Mouse (Mus musculus) Patski (cell line): ENCODE measurements around the gene Mcoln1. TPM values are rescaled to one million over a fixed set of nuclear protein-coding genes. Genes with fewer than 3 reads are reported as not detected.

Experiments
- ATAC-seq: fragments of 100-300 bp; one replicate; pipeline ENCODE4 v1.8.0; 2021
- CTCF ChIA-PET: fragments of 350-600 bp; sonication (Branson Sonifier 250); formaldehyde crosslinking; loops from one replicate; lab custom pipeline; 2022; ENCODE audit warnings: inconsistent platforms; lab: Charles Lee
- POLR2A ChIA-PET: fragments of 350-600 bp; sonication (Branson Sonifier 250); formaldehyde crosslinking; loops from one replicate; lab custom pipeline; 2022; ENCODE audit warnings: antibody characterized with exemption, inconsistent platforms; lab: Charles Lee
- DNase-seq: peaks from one replicate; pipeline ENCODE4 v3.0.0-alpha.2; 2011; ENCODE audit warnings: low read depth, low spot score
- H3K27me3 ChIP-seq: fragments of 371-371 bp; one replicate; pipeline ENCODE4 v1.5.1; 2021
- CTCF ChIP-seq: fragments of 100-300 bp; IDR thresholded peaks from one replicate; pipeline ENCODE4 v1.5.1; 2021
- in situ Hi-C: fragments of 300-500 bp; cut with MboI; formaldehyde crosslinking; loops from 3 replicates; pipeline ENCODE4 v1.11.1; 2018; ENCODE audit warnings: low pct_unique_long_range_greater_than_20kb, mixed read lengths
- polyA plus RNA-seq: library from polyadenylated mRNA; unstranded; gene quantifications from one replicate; pipeline ENCODE4 v1.2.3, GENCODE M21; 2021

Mcoln1 gene
- polyA plus RNA-seq, 1 experiment from 2014 or later: 85.9 TPM

DNA sequence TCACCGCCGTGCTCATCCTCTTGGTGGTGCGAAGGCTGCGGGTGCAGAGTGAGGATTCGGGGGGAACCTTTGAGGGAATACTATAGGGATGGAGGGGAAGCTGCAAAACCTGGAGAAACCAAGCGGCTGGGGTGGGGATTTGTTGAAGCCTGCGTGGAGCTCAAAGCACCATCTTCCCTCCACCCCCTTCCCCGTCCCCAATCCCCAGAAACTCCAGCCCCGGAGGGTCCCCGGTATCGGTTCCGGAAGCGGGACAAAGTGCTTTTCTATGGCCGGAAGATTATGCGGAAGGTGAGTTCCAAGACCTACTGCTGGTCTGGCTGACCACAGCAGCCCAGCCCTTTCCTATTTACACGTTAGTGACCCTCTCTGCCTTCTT, 16.8 kb downstream of the Mcoln1 start:
- no peak for ATAC-seq
- DNase-seq: no peak
- no peak for TF ChIP-seq CTCF
- POLR2A ChIA-PET: no interaction called here
- CTCF ChIA-PET: no interaction called here
- in situ Hi-C loops: no loop called here
- no peaks in the 10 kb centered on the region for H3K27me3 ChIP-seq

DNA sequence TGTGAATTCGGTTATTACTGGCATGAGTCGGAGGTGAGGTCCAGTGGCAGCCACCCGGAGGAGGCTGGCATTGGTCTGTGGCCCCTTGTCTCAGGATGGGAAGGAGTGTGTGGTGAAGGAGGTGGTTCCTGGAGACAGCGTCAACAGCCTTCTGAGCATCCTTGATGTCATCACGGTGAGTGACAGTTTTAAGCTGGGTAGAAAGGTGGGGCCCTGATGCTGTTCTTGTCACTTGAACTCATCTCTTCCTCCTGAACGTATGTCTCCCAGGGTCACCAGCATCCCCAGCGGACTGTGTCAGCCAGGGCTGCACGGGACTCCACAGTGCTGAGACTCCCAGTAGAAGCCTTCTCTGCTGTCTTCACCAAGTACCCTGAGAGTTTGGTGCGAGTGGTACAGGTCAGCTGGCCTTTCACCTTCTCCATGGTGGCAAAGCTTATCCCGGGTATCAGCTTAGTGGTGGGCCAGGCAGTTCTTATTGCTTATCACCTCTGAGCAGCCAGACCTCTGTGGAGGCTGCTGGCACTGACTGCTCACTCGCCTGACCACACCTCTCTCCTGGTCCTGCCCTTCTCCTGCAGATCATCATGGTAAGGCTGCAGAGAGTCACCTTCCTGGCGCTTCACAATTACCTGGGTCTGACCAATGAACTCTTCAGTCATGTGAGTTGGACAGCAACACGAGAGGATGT, 21.9 kb downstream of the Mcoln1 start:
- in situ Hi-C loops: no loop called here
- CTCF ChIA-PET: interaction anchor here (1.1 kb wide), 1 partner anchor 11 kb away, joined by 3 read pairs; no protein-coding TSS in a partner anchor
- POLR2A ChIA-PET: no interaction called here
- no peaks in the 10 kb centered on the region for H3K27me3 ChIP-seq
- TF ChIP-seq CTCF: no peak
- ATAC-seq (no peak), DNase-seq (no peak)

DNA sequence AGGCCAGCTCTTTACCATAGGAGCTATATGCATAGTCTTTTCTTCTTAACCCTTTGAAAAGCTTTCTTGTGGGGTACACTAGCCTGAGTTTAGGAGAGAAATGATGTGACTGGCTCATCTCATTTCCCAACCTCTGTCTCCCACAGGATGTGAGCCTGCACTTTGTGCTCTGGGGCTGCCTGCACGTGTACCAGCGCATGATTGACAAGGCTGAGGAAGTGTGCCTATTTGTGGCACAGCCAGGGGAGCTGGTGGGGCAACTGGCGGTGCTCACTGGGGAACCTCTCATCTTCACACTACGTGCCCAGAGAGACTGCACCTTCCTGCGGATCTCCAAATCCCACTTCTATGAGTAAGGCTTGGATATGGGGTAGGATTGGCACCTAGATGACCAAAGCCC, 30.6 kb downstream of the Mcoln1 start:
- ChIA-PET CTCF (interaction anchor here (1.4 kb wide), 1 partner anchor 12 kb away, joined by 3 read pairs; no protein-coding TSS in a partner anchor), POLR2A (no interaction called here)
- no peak for DNase-seq
- H3K27me3 ChIP-seq: no peaks in the 10 kb centered on the region
- ATAC-seq: no peak
- in situ Hi-C loops: no loop called here
- TF ChIP-seq CTCF: no peak

DNA sequence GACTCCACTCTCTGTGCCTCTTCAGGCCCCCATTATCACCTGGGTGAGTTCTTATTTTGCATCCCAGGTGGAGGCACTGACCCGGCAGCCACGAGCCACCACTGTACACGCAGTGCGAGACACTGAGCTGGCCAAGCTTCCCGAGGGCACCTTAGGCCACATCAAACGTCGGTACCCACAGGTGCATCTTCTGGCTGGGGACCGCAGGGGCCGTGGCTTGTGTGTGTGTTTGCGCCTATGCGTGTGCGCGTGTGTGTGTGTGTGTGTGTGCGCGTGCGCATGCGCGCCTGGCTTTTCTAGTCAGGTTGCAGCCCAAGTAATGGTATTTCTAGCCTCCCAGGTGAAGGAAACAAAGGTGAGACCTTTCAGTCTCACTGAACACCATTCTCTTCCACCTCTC, 31.7 kb downstream of the Mcoln1 start:
- H3K27me3 ChIP-seq: no peaks in the 10 kb centered on the region
- DNase-seq (no peak), ATAC-seq (no peak)
- ChIA-PET POLR2A (no interaction called here), CTCF (no interaction called here)
- in situ Hi-C loops: no loop called here
- TF ChIP-seq CTCF: no peak

DNA sequence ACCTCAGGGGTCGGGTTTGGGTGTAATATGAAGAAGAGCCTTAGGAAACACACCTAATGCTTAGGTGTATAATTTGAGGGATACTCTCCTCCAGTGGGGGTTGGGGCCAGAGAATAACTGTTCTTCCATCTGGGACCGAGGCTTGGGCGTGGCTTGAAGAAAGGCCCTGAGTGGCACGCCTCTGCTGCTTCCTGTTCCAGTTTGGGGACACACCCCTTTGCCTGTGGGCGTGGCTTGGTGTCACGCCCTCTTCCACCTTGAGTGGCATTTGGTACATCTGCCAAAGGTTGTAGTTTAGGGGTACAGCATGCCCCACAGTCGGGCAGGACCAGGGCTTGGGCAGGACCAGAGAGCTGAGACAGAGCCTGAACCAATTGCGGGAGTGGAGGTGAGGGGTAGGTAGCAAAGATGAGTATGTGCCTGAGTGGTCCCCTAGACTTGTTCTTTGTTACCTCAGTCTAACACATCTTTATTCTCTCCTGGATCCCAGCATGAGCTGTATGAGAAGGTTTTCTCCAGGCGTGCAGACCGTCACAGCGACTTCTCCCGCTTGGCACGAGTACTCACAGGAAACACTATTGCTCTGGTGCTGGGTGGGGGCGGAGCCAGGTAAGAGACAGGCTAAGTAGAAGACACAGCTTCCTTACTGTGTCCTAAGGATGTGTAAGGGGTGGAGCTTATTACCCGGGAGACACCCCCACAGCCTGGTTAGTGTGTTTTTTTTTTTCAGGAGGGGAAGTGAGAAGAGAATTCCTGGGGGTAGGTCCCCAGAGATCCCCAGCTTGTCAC, 36.0 kb downstream of the Mcoln1 start:
- no peaks in the 10 kb centered on the region for H3K27me3 ChIP-seq
- CTCF ChIA-PET: no interaction called here
- no peak for TF ChIP-seq CTCF
- no peak for ATAC-seq
- no peak for DNase-seq
- in situ Hi-C loops: no loop called here
- POLR2A ChIA-PET: interaction anchor here (0.6 kb wide), 1 partner anchor 42 kb away, joined by 3 read pairs; no protein-coding TSS in a partner anchor

DNA sequence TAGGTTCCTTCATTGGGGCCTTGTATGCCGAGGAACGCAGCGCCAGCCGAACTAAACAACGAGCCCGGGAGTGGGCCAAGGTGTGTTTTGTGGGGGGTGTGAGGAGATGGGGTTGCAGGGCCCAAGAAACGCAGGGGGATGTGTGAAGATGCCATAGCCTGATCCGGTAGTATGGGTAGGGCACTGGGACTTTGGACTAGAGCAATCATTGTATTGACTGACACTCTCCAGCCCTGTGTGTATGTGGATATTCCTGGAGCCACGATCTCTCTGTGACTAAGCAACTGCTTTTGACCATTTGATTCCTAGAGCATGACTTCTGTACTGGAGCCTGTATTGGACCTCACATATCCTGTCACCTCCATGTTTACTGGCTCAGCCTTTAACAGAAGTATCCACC, 36.7 kb downstream of the Mcoln1 start:
- ATAC-seq (no peak), DNase-seq (no peak)
- in situ Hi-C loops: no loop called here
- H3K27me3 ChIP-seq: no peaks in the 10 kb centered on the region
- no peak for TF ChIP-seq CTCF
- POLR2A ChIA-PET: interaction anchor here (0.6 kb wide), 1 partner anchor 43 kb away, joined by 3 read pairs; no protein-coding TSS in a partner anchor
- CTCF ChIA-PET: no interaction called here

DNA sequence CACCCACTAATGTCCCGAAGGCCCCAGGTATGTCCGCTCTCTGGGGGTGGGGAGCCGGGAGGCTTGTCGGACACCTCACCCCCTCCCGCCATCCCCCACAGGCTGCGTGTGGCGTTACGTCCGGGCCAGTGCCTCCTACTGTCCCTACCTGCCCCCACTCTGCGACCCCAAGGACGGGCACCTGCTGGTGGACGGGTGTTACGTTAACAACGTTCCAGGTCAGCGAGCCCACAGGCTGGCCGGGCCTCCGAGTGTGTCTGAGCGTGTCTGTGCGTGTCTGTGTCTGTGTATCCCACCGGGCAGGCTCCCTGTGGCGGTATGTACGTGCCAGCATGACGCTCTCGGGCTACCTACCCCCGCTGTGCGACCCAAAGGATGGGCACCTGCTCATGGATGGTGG, 37.4 kb downstream of the Mcoln1 start:
- TF ChIP-seq CTCF: no peak
- ChIA-PET POLR2A (no interaction called here), CTCF (no interaction called here)
- no peak for ATAC-seq
- in situ Hi-C loops: no loop called here
- H3K27me3 ChIP-seq: no peaks in the 10 kb centered on the region
- no peak for DNase-seq

DNA sequence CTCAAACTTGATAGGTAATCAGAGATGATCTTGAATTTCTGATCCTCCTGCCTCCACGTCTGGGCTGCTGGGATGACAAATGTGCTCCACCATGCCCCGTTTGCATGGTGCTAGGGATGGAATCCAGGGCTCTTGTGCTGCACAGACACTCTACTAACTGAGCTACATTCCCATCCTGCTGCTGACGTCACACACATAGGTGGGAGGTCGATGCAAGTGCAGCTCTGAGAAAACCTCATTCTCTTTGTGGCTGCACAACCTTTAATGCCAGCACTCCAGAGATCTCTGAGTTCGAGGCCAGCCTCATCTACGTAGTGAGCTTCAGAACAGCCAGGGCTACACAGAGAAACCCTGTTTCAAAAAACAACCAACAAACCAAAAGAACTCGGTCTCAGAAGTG, 38.9 kb downstream of the Mcoln1 start:
- ATAC-seq: no peak
- no peak for DNase-seq
- POLR2A ChIA-PET: no interaction called here
- no peak for TF ChIP-seq CTCF
- in situ Hi-C loops: no loop called here
- CTCF ChIA-PET: no interaction called here
- no peaks in the 10 kb centered on the region for H3K27me3 ChIP-seq

DNA sequence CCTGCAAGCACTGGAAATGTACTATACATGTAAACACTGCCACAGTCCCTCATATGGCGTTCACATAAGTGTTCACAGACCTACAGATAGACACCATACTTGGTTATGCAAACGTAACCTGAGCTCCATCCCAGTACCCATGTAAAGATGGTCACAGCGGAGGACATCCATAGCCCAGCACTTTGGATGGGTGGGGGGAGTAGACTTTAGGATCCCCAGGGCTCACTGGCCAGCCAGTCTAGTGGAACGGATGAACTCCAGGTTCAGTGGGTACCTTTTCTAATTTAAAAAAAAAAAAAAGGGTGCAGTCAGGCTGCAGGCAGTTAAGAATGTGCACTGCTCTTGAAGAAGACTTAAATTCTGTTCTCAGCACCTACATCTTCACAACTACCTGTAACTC, 39.8 kb downstream of the Mcoln1 start:
- ChIA-PET CTCF (no interaction called here), POLR2A (no interaction called here)
- DNase-seq (no peak), ATAC-seq (no peak)
- H3K27me3 ChIP-seq: no peaks in the 10 kb centered on the region
- in situ Hi-C loops: no loop called here
- TF ChIP-seq CTCF: no peak

DNA sequence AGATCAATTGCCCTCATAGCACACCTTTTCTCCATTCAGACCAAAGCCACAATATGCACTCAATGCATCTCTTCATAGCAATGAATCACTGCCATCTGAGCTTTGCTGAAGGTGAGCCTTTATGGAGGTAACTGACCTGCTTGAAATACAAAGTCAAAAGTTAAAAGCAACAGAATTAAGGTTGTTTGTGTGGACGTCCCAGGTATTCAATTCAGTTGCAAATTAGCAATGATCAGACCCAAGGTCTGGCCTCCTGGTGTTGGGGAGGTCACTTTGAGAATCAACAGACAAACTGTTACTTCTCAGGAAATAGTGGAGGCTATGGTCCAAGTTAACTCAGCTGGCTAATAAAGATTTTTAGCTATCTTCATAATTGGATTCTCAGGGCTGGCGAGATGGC, 46.3 kb downstream of the Mcoln1 start:
- ChIA-PET CTCF (interaction anchor here (1.0 kb wide), 1 partner anchor 13 kb away, joined by 3 read pairs; no protein-coding TSS in a partner anchor), POLR2A (no interaction called here)
- DNase-seq: no peak
- no peak for ATAC-seq
- in situ Hi-C loops: no loop called here
- no peaks in the 10 kb centered on the region for H3K27me3 ChIP-seq
- TF ChIP-seq CTCF: no peak

DNA sequence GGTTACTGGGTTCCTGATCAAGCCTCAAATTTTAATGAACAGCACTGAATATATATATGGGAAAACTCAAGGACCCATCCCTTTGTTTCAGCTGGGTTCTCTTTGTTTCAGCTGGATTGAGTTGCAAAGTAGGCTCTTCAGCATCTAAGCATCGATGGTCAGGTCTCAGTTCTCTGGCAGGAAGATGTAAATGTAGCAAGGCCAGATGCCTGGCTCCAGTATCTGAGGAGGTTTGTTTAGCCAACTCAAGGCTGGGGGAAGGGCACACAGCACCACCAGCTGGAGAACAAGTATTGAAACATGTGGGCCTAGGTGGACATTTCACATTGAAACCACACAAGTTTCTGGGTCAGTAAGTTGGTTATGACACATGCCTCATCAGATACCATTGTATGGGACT, 52.0 kb downstream of the Mcoln1 start:
- POLR2A ChIA-PET: no interaction called here

More for the DNA sequence above, 52.0 kb downstream of the Mcoln1 start:
- no peaks in the 10 kb centered on the region for H3K27me3 ChIP-seq
- in situ Hi-C loops: no loop called here
- CTCF ChIA-PET: interaction anchor here (1.6 kb wide), 1 partner anchor 124 kb away, joined by 6 read pairs; the partner anchor contains the start of gene Trappc5
- TF ChIP-seq CTCF: no peak
- ATAC-seq (no peak), DNase-seq (no peak)
